Mouse (Mus musculus): ENCODE results near the gene Unc50. TPM values are rescaled to one million over a fixed set of nuclear protein-coding genes. Genes with fewer than 3 reads are reported as not detected.

Gene Unc50
- total RNA-seq, 4 experiments from 2014 or later = 50.1 to 60.1 (median 56.9) TPM

- DNase-seq (ENCODE audit: low spot score in 2 of 2) = peak in 1 of 2 experiments; percentile 39
Measured at GRCm38 (mm10) chr1:37448361-37449095, 18.6 kb downstream of the Unc50 start.

- DNase-seq (ENCODE audit: low spot score in 2 of 2) = peak in 1 of 2 experiments; percentile 33
Measured at GRCm38 (mm10) chr1:37451270-37451669, 21.3 kb downstream of the Unc50 start.

GRCm38 (mm10) chr1:37457546-37457945, 27.6 kb downstream of the Unc50 start:
- no peak for DNase-seq (ENCODE audit: low spot score in 2 of 2)

DNA sequence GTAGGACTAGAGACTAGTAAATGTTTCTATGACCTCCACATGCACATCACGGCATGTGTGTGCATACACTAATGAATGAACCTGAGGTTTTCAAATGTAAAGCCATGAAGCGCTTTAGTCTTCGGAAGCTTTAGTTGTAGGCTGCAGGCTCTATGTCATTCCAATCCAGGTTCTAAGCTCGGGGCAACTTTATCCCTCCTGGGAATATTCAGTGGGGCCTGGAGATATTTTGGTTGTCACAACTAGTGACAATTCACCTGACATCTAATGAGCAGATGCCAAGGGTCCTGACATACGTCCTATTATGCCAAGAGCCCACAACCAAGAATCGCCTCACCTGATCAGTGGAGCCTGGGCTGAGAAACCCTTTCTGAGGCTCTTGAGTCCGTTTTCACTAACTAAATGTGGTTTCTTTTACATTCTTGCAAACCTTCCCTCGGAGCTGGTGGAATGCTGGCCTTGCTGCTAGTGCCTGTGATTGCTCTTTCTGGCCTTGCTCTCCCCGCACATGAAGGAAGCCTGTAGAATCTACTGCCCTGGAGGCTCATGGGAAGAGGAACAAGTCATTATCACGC, 35.0 kb downstream of the Unc50 start:
- DNase-seq (ENCODE audit: low spot score in 2 of 2) = no peak

DNA sequence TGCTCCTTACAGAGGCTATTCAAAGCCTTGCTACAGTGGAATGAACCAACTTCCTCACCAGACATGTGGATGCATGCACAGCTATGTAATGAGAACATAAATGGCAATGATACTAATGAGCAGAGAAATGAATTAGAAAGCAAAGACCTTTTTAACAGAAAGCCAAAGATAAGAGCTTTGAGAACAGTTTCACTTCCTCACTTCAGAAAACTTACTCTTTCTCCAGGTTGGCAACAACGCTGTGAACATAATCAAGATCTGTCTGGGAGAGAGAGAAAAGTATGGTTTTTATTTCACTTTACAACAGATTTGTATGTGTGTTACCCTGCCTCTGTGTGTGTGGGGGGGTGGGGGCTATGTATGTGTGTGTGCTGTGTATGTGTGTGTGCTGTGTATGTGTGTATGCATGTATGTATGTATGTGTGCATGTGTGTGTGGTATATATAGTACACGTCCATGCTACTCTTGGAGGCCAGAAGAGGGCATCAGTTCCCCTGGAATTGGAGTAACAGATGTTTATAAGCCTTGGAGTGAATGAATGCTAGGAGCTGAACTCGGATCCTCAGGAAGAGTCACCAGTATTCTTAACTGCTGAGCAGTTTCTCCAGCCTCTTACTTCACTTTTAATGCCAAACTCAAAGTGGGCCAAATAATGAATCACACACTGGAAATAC, 36.5 kb downstream of the Unc50 start:
- DNase-seq (ENCODE audit: low spot score in 2 of 2) = no peak

DNA sequence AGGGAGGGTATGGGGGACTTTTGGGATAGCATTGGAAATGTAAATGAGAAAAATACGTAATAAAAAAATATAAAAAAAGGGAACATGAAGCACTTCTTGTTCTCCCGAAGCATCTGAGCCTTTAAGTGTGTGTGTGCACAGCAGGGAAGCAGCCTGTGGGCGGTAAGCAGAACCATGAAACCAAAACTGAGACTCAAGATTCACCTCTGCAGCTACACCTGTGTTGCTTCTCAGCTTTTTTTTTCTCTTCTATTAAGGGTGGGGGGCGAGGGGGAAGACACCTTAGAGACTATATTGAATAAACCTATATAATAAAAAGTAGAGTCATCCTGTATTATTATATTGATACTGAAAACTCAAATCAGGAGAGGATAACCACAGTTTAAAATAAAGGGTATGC, 37.9 kb downstream of the Unc50 start:
- no peak for DNase-seq (ENCODE audit: low spot score in 2 of 2)

- DNase-seq (ENCODE audit: low spot score in 2 of 2) = no peak
Measured at GRCm38 (mm10) chr1:37469007-37469406, 39.1 kb downstream of the Unc50 start.

DNA sequence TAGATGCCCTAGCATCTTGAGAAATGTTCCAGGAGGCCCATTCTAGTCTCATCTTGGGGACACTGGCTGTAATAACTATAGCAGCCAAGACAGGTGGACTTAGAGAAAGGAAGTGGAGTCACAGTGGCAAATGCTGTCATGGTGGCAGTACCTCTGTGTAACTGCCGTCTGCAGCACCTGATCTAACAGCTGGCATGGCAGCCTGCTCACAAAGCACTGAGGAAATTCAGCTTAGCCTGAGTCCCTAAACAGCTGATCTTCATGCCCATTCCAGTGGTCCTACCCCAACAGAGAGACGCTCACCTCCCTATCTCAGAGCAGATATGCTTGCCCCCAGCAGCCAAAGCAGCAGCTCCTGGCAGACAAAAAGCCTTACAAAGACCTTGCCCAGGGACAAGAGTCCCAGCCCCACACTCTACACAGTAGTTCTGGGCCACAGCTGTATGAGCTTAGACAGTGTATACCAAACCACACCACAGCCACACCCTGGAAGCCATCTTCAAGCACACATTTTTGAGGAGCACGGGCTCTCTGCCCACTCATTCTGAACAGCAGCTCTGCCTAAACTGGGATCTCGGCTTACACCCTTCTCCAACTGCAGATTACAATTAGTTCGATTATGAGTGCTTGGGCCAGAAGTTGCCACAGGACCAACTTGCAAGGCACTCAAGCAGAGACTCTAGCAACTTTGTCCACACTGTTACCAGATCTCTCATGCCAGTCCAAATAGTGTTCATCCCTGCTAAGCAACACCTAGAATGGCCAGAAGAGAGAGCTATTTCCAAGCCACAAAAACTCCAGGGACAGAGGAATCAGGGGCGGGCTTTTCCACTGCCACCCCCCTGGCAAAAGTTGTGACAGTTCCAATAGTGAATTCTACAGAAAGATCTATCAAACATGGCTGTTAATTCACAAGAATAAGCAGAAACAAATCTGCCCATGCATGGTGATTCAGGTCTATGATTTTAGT, 41.5 kb downstream of the Unc50 start:
- no peak for DNase-seq (ENCODE audit: low spot score in 2 of 2)

GRCm38 (mm10) chr1:37473251-37473650, 43.3 kb downstream of the Unc50 start:
- DNase-seq (ENCODE audit: low spot score in 2 of 2) = no peak

DNA sequence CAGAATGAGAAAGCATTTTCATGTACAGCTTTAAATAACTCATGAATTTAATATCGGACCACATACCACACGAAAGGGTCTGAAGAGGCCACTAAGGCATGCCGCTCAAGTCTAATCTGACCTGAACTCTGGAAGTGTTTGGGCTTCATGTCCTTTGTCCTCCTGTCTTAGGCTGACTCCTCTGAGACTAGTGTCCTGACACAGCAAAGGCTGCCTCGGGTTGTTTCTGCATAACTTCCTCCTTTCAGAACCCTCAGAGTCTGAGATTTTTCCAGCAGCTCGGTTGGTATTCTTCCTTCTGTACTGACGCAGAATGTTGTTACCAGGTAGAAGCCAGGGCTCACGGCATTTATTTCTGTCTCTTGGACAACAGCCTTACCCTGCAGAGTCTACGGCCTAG, 44.1 kb downstream of the Unc50 start:
- DNase-seq (ENCODE audit: low spot score in 2 of 2) = no peak

- DNase-seq (ENCODE audit: low spot score in 2 of 2) = no peak
Measured at GRCm38 (mm10) chr1:37474634-37475190, 44.8 kb downstream of the Unc50 start.

GRCm38 (mm10) chr1:37475312-37475711, 45.4 kb downstream of the Unc50 start:
- DNase-seq (ENCODE audit: low spot score in 2 of 2) = no peak

DNA sequence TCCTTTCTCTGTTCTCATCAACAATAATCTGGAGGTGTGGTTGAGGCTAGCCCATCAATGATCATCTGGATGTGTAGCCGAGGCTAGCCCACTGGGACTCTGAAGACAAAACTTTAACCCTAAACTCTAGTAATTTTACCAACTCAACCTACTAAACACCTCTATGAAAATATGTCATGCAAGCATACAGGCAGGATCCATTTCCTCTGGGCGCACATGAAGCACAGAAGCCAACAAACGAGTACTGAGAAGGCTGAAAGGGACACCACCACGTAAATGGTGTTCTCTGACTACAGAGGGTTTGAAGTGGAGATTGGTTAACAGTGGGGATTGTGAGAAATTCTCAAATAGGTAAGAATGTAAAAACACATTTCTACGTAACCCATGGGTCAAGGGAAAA, 47.3 kb downstream of the Unc50 start:
- no peak for DNase-seq (ENCODE audit: low spot score in 2 of 2)

DNA sequence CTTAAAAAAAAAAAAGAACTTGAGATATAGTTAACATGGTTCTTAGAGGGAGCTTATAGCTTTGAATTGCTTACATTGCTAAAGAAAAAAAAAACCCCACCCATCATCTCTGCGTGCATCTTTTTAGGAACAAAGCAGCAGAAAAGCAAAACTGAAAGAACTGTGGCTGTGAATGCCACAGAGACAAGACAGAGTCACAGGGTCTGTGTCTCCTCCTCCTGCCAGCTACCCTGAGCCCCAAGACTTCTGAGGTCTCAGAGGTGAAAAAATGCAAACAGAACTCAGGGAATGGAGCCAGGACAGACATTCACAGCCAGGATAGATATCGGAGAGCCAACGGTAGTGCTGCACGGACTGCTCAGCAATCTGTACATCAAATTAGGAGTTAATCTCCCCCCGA, 48.0 kb downstream of the Unc50 start:
- no peak for DNase-seq (ENCODE audit: low spot score in 2 of 2)

DNA sequence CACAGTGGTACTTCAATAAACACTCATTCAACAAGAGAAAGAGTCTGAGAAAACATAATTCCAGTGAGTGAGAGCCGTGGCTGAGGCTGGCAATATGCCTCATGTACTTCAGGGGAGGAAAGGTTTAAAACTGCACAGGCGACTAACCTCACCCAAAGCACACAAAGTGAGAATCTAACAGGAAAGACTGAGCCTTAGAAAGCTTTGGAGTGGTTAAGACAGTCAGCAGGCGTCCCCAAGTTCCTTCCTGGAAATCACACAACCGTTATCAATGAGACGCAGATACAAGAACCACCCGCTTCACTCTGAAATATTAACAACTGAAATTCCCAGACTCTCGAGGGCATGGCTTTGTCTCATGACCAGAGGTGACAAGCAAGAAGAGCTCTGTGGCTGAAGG, 48.5 kb downstream of the Unc50 start:
- no peak for DNase-seq (ENCODE audit: low spot score in 2 of 2)

- peak in 1 of 2 experiments; percentile 24 for DNase-seq (ENCODE audit: low spot score in 2 of 2)
Measured at GRCm38 (mm10) chr1:37479074-37479473, 49.1 kb downstream of the Unc50 start.

DNA sequence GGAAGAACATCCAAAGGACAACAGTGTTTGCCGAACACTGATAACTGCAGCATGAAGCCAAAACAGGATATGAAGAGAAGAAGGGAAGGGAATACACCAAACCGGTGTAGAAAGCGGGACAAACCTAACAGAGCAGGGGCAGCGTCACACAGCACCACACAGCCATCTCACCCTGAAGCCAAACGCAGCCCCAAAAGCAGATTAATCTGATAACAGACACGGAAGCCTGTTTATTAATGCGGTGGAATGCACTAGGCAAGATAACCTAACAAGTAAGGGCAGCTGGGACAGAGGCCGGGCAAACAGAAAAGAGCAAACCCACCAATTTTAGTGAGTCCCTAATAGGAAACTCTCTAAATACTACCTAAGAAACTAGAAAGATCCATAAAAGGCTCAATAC, 49.8 kb downstream of the Unc50 start:
- DNase-seq (ENCODE audit: low spot score in 2 of 2) = no peak

- DNase-seq (ENCODE audit: low spot score in 2 of 2) = no peak
Measured at GRCm38 (mm10) chr1:37480731-37481130, 50.8 kb downstream of the Unc50 start.

GRCm38 (mm10) chr1:37481331-37481730, 51.4 kb downstream of the Unc50 start:
- DNase-seq (ENCODE audit: low spot score in 2 of 2) = no peak

GRCm38 (mm10) chr1:37484612-37485011, 54.7 kb downstream of the Unc50 start:
- DNase-seq (ENCODE audit: low spot score in 2 of 2) = no peak

- no peak for DNase-seq (ENCODE audit: low spot score in 2 of 2)
Measured at GRCm38 (mm10) chr1:37486439-37486838, 56.5 kb downstream of the Unc50 start.

Measured in layer of hippocampus, adult 8-10 months (tissue).